Mouse (Mus musculus) thymus, postnatal 0 days (tissue): ENCODE results near the gene Spag7. TPM values are rescaled to one million over a fixed set of nuclear protein-coding genes. Genes with fewer than 3 reads are reported as not detected.

Experiments used
- DNase-seq: peaks from one replicate; pipeline ENCODE4 v3.0.0-alpha.2; 2015; ENCODE audit warnings: low spot score
- polyA plus RNA-seq: library from polyadenylated mRNA; unstranded; fragments of >200 nt; fragmentation: Nextera tagmentation; extraction: Ambion mirVana; gene quantifications from 2 replicates; pipeline ENCODE4 v1.2.1, GENCODE M21; 2015

The Spag7 gene
- polyA plus RNA-seq, 1 experiment from 2014 or later, result 85.0 TPM

DNA sequence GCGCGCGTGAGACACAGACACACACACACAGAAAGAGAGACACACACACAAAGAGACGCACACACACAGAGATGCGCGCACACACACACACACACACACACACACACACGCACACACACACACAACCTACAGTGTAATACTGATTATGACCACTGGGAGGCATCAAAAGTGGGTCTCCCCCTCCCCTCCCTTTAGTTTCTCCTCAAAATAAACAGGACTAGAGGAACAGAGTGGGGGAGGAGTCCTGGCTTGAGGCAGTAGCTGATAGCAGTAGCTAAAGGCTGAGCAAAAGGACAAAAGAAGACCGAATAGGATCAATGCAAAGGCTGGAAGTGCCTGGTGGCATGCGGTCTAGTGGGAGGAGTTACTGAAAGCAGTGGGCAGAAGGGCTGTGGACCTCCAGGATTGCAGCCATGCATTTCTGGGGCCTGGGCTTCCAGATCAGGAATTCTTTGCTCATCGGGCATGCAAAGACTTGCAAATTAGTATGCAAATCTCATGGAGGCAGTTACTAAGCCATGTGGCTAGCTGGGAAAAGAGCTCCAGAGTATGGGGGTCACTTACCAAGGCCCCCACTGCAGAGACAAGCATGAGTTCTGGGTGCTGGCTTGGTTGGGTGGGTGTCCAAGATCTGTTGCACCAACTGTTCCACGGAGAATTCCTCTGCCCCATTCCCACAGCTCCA is 12.8 kb upstream of the Spag7 start:
- peak; percentile 66 for DNase-seq

DNA sequence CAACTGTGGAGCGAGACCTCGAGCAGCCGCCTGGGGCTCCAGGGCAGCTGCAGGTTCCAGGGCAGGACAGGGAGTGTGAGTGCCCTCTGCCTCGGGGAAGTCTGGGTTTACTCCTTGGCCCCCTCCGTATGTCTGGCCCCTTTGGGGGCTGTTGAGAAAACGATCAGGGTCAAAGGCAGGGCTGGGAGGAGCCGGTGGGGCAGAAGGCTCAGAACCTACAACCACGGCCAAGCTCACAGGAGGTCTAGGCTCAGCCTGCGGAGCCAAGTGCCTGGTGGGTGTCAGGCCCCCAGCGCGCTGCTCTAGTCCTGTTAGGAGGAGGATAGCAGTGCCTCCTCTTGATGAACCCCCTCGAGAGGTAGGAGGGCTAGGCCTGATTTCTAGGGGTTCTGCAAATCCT is 12.0 kb upstream of the Spag7 start:
- no peak for DNase-seq

DNA sequence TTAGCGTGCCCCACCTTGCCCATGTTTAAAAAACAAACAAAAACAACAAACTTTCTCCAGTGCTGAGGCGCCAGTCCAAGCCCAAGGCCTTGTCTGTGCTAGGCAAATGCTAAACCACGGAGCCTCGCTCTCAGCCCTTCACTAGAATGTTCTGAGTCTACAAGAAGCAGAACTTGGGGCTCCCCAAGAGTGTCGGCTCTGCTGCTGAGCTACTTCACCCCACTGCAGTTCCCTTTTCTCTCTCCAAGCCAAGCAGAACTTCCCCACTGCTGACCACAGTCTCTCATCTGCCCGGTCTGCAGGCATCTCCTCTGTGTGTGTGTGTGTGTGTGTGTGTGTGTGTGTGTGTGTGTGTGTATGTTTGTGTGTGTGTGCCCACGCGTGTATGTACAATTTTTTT is 10.7 kb upstream of the Spag7 start:
- DNase-seq, result no peak

DNA sequence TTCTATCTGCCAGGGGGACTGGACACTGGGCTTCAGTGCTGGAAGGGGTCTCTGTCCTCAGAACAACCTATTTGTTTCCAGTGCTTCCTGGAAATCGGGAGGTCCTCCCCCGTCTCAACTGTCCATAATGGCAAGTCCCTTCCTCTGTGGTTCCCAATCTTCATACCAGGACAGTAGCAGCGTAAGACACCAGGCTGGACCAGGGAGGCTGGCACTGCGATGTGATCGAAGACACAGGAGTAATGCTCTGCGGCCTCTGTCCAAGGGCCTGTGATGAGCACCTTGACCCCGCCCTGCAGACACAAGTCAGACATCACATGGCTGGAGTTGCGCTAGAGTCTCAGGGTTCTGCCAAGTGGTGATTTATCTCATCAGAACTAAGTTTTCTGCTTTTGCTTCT is 10.1 kb upstream of the Spag7 start:
- DNase-seq, result no peak

- DNase-seq, result no peak
Observed at GRCm38 (mm10) chr11:70678576-70678975, 9.4 kb upstream of the Spag7 start.

DNA sequence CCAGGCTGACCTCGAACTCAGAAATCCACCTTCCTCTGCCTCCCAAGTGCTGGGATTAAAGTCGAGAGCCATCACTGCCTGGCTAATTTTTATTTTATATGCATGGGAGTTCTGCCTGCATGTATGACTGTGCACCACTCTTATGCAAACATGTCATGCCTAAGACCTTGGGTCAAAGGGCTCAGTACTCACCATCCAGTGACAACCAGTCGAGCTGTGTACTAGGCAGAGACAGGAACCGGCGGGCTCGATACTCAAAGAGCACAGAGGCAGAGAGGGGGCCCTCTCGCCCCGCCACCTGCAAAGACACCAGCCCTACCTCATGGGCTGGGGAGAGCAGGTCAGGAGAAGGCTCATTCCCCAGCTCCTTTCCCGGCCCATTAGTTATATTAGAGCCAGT is 8.9 kb upstream of the Spag7 start:
- no peak for DNase-seq

DNA sequence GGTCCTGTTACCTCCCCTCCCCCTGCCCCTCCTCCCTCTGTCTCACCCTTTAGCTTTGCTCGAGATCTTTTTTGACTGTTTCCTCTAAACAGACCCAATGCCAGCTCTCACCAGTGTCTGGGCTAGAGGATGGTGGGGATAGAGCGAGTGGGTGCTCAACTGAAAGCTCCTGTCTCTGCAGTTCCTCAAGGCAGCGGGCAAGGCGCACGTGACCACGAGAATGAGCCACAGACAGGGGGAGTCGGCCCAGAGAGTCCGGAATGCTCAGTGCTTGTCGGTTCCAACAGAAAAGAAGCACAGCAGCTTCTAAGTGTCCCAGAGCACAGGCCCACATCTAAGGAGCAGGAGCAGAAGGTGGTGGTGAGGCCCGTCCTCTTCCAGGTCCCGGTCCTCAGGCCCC is 5.3 kb upstream of the Spag7 start:
- no peak for DNase-seq

DNA sequence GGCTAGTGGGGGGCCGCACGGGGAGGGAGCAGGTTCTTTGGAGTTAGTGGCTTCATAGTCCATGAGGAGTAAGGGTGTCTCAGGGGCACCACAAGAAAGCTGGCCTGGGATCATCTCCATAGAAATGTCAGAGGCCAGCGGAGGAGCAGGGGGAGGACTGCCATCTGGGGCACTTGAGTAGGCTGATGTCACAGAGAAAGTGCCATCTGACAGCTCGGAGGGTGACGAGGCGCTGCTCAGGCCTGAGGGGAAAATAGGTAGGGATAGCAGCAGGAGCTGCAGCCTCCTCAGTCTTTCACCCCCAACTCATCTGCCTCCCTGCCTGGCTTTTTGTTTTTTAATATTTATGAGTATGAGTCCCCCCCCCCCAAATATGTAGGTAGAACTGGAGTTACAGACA is 4.8 kb upstream of the Spag7 start:
- no peak for DNase-seq

DNA sequence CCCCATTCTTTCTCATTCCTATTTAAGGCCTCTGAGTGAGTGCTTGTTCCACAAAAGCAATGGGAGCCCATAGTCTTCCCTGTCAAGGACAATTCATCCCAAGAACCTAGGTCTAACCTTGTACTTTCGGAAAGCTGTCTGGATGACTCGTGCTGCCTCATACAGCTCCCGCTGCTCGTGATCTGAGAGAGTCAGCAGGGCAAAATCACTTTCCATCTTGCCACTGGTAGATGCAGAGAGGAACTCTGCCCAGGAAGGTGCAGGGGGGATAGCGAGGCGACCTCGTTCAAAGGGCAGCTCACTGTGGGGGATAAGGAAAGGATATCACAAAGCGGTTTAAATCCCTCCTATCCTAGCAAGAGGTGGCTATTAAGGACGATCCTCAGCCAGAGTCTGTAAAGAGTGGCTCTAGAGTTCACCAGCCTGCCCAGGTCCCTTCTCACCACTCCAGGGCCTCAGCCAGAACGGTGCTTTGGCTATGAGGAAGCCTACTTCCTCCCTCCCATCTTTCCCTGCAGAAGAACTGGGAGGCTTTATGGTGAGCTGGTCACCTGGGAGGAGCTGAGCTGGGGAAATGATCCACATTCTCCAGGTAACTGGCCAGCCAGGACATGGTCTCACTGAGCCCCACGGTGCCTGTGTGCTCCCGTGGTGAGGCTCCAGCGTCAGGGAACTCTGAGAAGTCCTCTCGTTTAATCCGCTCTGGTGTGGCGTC is 2.3 kb upstream of the Spag7 start:
- DNase-seq, result no peak

DNA sequence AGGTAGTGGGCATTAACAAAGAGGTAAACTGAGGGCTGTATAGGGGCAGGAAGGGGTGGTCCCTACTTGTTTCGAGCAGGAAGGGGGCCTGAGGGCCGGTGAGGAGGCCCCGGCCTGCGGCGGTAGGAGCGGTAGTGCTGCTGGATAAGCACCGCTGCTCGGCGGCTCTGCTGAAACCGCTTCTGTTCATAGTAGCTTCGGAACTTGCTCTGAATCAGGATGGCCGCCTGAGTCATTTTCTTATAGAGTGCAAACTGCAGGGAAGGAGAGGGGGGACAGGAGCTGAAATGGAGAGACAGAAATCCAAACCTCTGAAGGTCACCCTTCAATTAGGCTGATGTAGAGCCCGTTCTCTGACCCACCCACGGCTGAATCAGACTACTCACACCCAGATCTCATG is 1.3 kb upstream of the Spag7 start:
- DNase-seq, result no peak

DNA sequence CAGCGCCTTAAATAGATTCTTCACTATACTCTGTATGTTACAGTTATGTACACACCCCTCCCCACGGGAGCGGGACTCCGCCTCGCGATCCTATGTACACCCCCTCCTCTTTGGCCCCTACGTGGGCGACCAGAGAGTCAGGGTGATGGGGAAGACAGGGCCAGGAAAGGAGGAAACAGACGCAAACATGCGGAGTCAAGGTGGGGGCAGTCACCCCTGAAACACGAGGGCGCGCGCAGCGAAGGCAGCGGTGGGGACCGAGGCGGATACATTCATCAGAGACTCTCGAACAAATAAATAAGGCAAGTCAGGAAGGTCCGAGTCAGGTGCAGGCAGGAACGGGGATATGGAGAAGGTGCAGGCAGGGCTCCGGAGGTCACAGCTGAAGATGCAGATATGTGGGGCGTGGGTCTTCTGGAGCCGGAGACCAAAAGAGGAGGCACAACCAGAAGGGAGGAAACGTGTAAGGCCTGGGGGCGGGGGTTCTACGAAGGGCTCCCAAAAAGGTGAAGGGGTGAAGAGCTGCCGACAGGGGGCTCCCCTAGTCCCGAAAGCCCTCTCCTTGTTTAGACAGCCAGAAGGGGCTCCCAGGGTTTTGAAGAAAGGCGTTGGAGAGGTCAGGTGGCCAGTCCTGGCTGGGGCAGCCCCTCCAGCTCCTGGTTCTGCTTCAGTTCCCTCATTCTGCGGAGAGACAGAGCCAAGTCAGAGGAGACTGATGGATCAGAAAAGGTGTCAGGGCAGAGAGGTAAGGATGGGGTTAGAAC is 548 bp upstream of the Spag7 start:
- peak; percentile 91 for DNase-seq

- no peak for DNase-seq
Observed at GRCm38 (mm10) chr11:70668335-70668770, 863 bp downstream of the Spag7 start.

DNA sequence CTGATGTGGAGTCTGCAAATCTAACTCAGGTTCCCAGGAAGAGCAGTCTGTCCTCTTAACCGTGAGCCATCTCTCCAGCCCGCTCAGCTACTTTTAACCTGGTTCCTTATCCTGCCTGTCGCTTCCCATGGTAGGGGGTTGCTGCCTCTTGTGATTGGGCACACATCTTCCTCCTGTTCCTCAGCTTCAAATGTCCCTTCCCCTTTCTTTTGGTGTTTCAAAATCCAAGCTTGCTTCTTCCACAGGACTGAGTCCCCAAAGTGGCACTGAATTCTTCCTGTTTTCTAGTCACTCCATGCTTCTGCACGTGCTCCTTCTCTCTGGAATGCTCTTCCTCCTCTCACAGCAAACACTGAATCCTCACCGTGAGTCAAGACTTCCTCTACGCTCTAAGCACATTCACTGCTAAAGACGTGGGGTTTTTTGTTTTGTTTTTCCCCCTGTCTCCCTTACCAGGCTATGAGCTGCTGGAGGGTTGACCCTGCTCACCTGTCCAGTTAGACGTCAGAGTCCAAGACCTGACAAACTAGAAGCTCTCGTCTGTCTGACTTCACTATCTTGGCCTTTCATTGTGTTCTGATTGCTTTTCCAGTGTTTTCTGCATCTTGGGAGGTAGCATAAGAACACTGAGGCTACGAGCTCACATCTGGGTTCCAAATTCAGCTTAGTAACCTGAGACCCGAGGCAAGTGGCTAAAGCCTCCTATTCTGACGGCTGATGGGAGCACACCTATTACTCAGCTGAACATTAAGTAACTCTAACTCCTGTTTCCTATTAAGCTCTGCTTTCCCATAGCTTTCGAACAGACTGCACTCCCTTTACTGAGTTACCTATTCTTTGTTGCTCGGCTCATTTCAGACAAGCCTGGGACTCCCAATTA is 1.7 kb downstream of the Spag7 start:
- DNase-seq, result no peak

- no peak for DNase-seq
Observed at GRCm38 (mm10) chr11:70666687-70667086, 2.5 kb downstream of the Spag7 start.

GRCm38 (mm10) chr11:70664741-70665140 is 4.5 kb downstream of the Spag7 start:
- no peak for DNase-seq

GRCm38 (mm10) chr11:70663957-70664356 is 5.3 kb downstream of the Spag7 start:
- no peak for DNase-seq

DNA sequence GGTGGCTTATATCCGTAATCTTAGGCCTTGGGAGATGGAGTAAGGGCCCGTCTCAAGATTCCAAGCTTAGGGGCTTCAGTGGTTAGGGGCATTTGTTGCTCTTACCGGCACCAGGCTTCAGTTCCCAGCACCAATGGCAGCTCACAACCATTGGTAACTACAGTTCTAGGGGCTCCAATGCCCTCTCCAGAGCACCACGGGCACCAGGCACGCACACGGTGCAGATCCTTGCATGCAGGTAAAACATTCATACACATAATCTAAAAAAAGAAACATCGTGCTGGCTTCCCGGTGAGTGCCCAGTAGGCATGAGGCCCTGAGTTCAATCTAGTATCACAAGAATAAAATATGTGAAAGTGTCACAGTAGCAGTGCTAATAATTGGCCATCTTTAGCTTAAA is 6.1 kb downstream of the Spag7 start:
- no peak for DNase-seq

DNA sequence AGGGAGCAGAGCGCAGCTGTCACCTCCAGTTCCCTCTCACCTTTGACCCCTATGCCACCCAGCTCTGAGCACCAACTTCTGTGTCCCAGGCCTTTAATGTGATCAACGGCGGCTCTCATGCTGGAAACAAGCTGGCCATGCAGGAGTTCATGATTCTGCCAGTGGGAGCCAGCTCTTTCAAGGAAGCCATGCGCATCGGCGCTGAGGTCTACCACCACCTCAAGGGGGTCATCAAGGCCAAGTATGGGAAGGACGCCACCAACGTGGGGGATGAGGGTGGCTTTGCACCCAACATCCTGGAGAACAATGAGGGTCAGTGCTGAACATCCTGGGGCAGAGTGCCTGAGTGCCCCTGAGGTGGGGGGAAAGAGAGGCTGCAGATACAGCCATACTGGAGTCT is 8.6 kb downstream of the Spag7 start:
- DNase-seq, result no peak

DNA sequence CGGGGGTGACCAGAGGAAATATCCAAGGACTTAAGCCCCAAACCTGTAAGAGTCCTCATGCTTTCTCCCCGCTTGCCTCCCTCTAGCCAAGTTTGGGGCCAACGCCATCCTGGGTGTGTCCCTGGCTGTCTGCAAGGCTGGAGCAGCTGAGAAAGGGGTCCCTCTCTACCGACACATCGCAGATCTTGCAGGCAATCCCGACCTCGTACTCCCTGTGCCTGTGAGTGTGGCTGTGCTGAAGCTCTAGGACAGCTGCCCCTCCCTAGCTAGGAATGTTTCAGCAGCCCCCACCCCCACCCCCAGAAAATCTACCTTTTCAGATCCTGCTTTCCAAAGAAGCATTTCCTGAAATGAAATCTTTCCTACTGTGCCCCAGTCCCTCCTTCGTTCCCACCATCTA is 10.3 kb downstream of the Spag7 start:
- no peak for DNase-seq

DNA sequence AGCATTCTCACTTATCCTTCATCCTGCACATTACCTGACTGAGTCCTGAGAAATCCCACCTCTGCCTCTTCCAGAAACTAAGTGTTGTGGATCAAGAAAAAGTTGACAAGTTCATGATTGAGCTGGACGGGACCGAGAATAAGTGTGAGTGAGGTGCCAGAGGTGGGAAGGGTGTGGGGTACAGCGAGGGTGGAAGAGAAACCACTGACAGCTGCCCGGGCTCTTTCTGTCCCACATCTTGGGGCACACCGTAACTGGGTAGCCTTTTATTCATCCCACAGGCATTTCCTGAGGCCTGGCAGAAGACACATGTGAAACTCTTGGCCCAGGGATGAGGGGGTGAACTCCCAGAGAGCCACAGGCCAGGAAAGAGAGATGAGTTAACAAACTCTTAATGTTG is 10.7 kb downstream of the Spag7 start:
- DNase-seq, result no peak

DNA sequence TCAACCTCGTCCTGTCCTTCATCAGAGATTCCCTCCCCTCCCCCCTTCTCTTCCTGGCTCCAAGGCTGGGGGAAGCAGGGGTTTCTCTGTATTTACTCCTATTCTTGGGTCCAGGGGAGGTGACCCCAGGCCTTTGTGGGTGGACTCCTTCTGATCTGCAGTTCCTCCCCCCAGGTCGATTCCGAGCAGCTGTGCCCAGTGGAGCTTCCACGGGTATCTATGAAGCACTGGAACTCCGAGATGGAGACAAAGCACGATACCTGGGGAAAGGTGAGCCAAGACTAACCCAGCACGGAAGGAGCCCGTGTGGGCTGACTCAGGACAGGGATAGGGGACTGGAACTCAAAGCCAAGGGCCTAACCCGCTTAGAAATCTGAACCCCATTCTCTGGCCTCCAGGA is 11.2 kb downstream of the Spag7 start:
- DNase-seq, result no peak
